Mouse (Mus musculus) liver, adult 2 months (tissue): ENCODE data around the gene Palm2. TPM values are rescaled to one million over a fixed set of nuclear protein-coding genes. Genes with fewer than 3 reads are reported as not detected.

Experiments used
- DNase-seq: peaks from one replicate; pipeline ENCODE4 v3.0.0-alpha.2; 2011; ENCODE audit warnings: low read depth, low spot score; ENCODE audit errors: extremely low read depth
- H3K27ac ChIP-seq: fragments of 200-500 bp; replicated peaks from 2 replicates; pipeline ENCODE4 v1.5.1; 2012; ENCODE audit warnings: low read depth, mild to moderate bottlenecking, control low read depth, inconsistent platforms, low read length; ENCODE audit not compliant: insufficient read depth
- H3K27me3 ChIP-seq: fragments of 200-500 bp; 2 replicates; pipeline ENCODE4 v1.6.1; 2012; ENCODE audit warnings: mild to moderate bottlenecking, moderate library complexity, low read length, inconsistent platforms; ENCODE audit not compliant: control insufficient read depth, insufficient read depth
- H3K36me3 ChIP-seq: fragments of 200-500 bp; 2 replicates; pipeline ENCODE4 v1.6.1; 2012; ENCODE audit warnings: low read length, inconsistent platforms; ENCODE audit not compliant: control insufficient read depth, insufficient read depth
- H3K4me1 ChIP-seq: fragments of 200-500 bp; 2 replicates; pipeline ENCODE4 v1.6.1; 2011; ENCODE audit warnings: low read length; ENCODE audit not compliant: control insufficient read depth, insufficient read depth
- H3K4me3 ChIP-seq: fragments of 200-500 bp; 2 replicates; pipeline ENCODE4 v1.5.1; 2011; ENCODE audit warnings: low read depth, mild to moderate bottlenecking, control low read depth, low read length, moderate library complexity; ENCODE audit not compliant: insufficient read depth
- H3K79me2 ChIP-seq: fragments of 200-500 bp; 2 replicates; pipeline ENCODE4 v1.6.1; 2012; ENCODE audit warnings: inconsistent platforms, mild to moderate bottlenecking, low read length, moderate library complexity; ENCODE audit not compliant: control insufficient read depth, insufficient read depth
- H3K9ac ChIP-seq: fragments of 200-500 bp; 2 replicates; pipeline ENCODE4 v1.6.1; 2012; ENCODE audit warnings: low read depth, mild to moderate bottlenecking, control low read depth, inconsistent platforms, low read length
- CTCF ChIP-seq: fragments of 200-500 bp; IDR thresholded peaks from 2 replicates; pipeline ENCODE4 v1.5.1; 2011; ENCODE audit warnings: low read depth, low read length, control low read depth
- POLR2A ChIP-seq: fragments of 200-500 bp; IDR thresholded peaks from 2 replicates; pipeline ENCODE4 v1.6.1; 2011; ENCODE audit warnings: low read length, control low read depth; ENCODE audit not compliant: insufficient read depth; ENCODE audit errors: extremely low read depth
- WGBS: fragments of 180-500 bp; shearing (Covaris S2); methylation state at CpG from one replicate; pipeline ENCODE4 v1.1.7; 2018; 5-methylcytosine and 5-hydroxymethylcytosine counted together
- polyA plus RNA-seq: library from polyadenylated mRNA; depleted of rRNA; stranded (reverse); fragments of >200 nt; gene quantifications from 2 replicates; pipeline ENCODE4 v1.2.3, GENCODE M21; 2012
- total RNA-seq: library from RNA; depleted of rRNA; stranded (reverse); fragments of >200 nt; gene quantifications from 2 replicates; pipeline ENCODE4 v1.2.3, GENCODE M21; 2014

Palm2 gene
- total and polyA plus RNA-seq, 2 experiments: 1.0 TPM; not detected in 1

DNA sequence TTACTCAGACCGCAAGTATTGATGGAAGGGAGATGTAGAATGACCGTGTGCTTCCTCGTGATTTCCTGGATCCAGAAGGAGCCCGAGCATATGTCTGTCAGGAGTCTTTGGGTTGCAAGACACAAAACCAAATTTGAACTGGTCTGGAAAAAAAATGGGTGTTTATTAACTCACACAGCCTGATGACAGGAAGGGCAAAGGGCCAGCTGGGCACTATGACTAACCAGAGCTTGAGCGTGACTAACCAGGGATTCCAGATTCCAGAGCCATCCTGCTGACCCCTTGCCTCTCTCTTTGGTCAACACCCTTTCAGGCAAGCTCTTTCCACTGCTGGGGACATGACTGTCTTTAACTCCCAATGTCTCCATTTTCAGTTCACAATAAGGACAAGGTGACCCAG, 301.4 kb downstream of the Palm2 start:
- Histone ChIP-seq H3K27ac (no peak overlapping the region), H3K79me2 (no peaks in the 10 kb centered on the region), H3K9ac (no peak overlapping the region), H3K36me3 (no peaks in the 10 kb centered on the region), H3K4me1 (no peaks in the 10 kb centered on the region), H3K4me3 (no peak overlapping the region), H3K27me3 (no peaks in the 10 kb centered on the region)
- DNase-seq: peak; percentile 4
- 73% methylated on average over 5 of the region's 5 CpGs for WGBS
- TF ChIP-seq CTCF: no peak
- no peak for TF ChIP-seq POLR2A

DNA sequence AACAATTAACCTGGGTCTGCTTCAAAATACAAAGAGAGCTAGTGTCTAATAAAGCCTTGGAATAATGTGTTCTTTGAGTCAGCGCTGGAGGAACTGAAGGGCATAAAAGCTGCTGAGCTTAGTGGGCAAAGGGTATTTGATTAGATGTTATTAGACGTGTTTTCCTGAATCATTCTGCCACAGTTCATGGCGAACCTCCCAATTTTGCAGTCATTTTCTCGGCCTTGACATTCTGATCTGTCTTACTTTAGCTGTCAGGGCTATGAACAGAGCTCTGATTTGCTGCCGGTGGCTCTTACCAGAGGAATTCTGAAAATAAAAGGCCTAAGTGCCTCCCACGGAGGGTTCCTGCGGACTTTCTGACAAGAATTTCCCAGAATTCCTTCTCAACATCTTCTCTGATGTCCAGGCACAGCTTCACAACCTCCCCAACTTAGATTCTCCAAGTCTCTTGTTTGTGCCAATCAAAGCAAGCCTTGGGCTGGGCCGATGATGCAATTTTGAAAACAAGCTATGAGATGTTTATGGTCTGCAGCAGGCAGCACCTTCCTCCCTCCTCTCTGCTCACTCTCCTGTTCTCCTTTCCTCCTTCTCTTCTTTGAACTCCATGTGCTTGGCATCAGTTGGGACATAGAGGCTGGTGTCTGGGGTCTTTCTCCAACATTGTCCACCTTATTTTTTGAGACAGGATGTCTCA, 305.0 kb downstream of the Palm2 start:
- no peaks in the 10 kb centered on the region for H3K27me3 ChIP-seq
- TF ChIP-seq CTCF (no peak), POLR2A (no peak)
- H3K4me3 ChIP-seq: no peak overlapping the region
- no peak overlapping the region for H3K9ac ChIP-seq
- no peaks in the 10 kb centered on the region for H3K79me2 ChIP-seq
- no peaks in the 10 kb centered on the region for H3K4me1 ChIP-seq
- no peak for DNase-seq
- no peak overlapping the region for H3K27ac ChIP-seq
- 81% methylated on average over 8 of the region's 8 CpGs for WGBS
- H3K36me3 ChIP-seq: no peaks in the 10 kb centered on the region

DNA sequence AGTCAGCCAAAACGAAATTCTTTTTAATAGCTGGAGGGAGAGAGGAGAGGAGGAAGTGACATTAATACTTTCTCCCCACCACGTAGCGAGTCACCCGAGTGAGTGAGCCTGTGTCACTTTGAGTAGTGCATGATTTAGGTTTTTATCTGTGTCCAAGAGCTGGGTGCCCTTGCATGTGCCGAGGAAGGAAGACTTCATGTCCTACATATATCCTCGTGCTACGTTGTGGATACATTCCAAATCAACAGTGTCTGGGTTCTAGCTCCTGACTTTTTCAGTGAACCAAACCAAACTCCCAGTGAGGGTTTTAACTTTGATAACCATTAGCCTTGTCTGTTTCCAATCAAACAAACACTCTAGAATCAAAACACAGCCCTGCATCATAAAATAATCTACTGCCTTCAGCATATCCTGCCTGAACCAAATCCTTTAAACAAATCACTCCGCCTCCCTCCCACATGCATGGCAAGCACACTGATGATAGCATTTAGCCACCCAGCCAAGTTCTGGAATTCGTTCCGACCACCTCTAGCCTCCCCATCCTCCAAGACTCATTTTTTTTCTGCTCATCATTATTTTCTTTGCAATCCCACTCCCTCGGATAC, 309.4 kb downstream of the Palm2 start:
- no peak for DNase-seq

DNA sequence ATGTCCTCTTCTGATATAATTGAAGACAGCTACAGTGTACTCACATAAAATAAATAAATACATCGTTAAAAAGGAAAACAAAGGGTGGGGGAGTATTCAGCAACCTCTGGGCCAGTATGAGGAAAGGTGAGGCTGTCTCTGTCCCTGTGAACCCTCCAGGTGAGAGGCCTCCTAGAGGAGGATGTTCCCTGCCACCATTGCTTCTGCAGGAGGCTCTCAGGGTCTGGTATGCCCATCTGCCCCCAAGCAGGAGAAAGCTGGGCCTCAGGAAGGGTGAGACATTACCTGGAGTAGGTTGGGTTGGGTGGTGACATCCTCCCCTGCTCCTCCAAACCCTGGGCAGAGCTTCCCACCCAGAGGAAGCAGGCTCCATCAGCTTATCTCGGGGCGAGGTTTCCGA, 316.6 kb downstream of the Palm2 start:
- Histone ChIP-seq H3K9ac (no peak overlapping the region), H3K4me1 (no peaks in the 10 kb centered on the region), H3K27me3 (no peaks in the 10 kb centered on the region), H3K79me2 (no peaks in the 10 kb centered on the region), H3K4me3 (no peak overlapping the region), H3K36me3 (no peaks in the 10 kb centered on the region), H3K27ac (no peak overlapping the region)
- 55% methylated on average over 4 of the region's 4 CpGs for WGBS
- DNase-seq: no peak
- no peak for TF ChIP-seq POLR2A
- no peak for TF ChIP-seq CTCF

More for the DNA sequence above, 309.4 kb downstream of the Palm2 start:
- TF ChIP-seq POLR2A (no peak), CTCF (no peak)
- Histone ChIP-seq H3K4me1 (no peaks in the 10 kb centered on the region), H3K9ac (no peak overlapping the region), H3K36me3 (no peaks in the 10 kb centered on the region), H3K27me3 (no peaks in the 10 kb centered on the region), H3K27ac (no peak overlapping the region), H3K4me3 (no peak overlapping the region), H3K79me2 (no peaks in the 10 kb centered on the region)
- 70% methylated on average over 11 of the region's 11 CpGs for WGBS

DNA sequence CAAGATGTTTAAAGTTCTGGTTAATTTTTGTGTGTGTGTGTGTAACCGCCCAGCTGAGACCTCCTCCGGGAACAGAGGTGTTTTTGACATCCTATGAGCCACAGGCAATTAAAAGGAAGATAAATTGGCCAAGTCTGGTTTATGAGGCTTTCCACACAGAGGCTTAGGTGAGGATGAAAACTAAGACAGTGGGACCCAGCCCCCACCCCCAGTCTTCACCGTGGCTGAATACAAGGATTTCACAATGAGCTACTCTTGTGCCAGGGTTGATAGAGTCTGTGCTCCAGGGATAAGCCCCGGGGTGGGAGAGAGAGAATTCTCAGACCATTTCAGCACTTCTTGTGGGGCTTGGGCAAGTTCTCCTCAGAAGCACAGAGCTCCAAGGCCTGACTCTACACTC, 317.0 kb downstream of the Palm2 start:
- no peak overlapping the region for H3K4me3 ChIP-seq
- DNase-seq: no peak
- H3K4me1 ChIP-seq: no peaks in the 10 kb centered on the region
- TF ChIP-seq CTCF: no peak
- TF ChIP-seq POLR2A: no peak
- H3K36me3 ChIP-seq: no peaks in the 10 kb centered on the region
- no peaks in the 10 kb centered on the region for H3K79me2 ChIP-seq
- H3K9ac ChIP-seq: no peak overlapping the region
- H3K27me3 ChIP-seq: no peaks in the 10 kb centered on the region
- no peak overlapping the region for H3K27ac ChIP-seq
- 63% methylated on average over 4 of the region's 4 CpGs for WGBS

DNA sequence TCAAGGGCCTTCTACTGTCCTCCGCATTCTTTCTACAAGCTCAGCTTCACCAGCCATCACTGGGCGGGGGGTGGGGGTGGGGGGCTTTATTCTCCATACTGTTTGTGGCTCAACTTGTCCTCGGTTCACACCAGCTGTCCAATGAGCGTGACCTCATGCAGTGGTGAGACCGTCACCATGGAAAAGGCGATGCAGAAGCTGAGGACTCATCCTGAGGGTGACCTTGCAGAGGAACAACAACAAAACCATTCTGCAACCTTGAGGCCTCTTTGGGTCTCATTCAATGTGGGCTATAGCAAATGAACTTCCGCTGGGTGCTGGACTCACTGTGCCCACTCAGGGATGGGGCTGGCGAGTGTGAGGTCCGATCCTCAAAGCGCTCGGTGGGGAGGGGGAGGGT, 317.5 kb downstream of the Palm2 start:
- H3K4me1 ChIP-seq: no peaks in the 10 kb centered on the region
- no peak overlapping the region for H3K27ac ChIP-seq
- 93% methylated on average over 11 of the region's 11 CpGs for WGBS
- H3K79me2 ChIP-seq: no peaks in the 10 kb centered on the region
- no peak overlapping the region for H3K9ac ChIP-seq
- no peaks in the 10 kb centered on the region for H3K27me3 ChIP-seq
- no peak for DNase-seq
- no peak overlapping the region for H3K4me3 ChIP-seq
- no peaks in the 10 kb centered on the region for H3K36me3 ChIP-seq
- no peak for TF ChIP-seq POLR2A
- TF ChIP-seq CTCF: no peak
